Mouse (Mus musculus): ENCODE measurements around the gene Nxn. TPM values are rescaled to one million over a fixed set of nuclear protein-coding genes. Genes with fewer than 3 reads are reported as not detected.

Gene Nxn
- polyA plus RNA-seq, 1 experiment from 2014 or later, result 33.1 TPM

DNA sequence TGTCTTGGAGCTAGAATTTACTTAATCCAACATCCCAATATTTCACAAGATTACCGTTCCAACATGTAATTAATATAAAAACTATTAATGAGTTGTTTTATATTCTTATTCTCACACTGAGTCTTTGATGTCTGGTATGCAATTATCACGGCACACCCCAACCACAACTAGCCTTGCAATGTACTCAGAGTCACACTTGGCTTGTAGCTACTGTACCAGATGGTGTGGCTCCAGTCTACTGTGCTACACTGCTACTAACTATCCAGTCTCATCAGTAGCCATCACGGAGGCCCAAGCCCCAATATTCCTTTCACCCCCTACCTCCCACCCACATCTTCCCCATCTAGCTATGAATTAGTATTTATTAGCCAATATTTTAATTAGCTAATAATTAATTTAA is 22.5 kb downstream of the Nxn start:
- no peak for ATAC-seq (replicated peaks; ENCODE audit: low FRiP score)
- peaks cover 72% of the 10 kb centered on the region for H3K4me1 ChIP-seq
- no peaks in the 10 kb centered on the region for H3K36me3 ChIP-seq
- no peak overlapping the region for H3K9ac ChIP-seq
- 88% methylated on average over 3 of the region's 3 CpGs for WGBS
- 0 out of 2 replicates have a peak overlapping the region, but pooled peaks have one; percentile 97 for H3K27ac ChIP-seq
- no peak overlapping the region for H3K4me3 ChIP-seq (replicated peaks)
- H3K9me3 ChIP-seq (replicated peaks), result no peaks in the 10 kb centered on the region
- H3K4me2 ChIP-seq, result no peak overlapping the region
- no peaks in the 10 kb centered on the region for H3K27me3 ChIP-seq

DNA sequence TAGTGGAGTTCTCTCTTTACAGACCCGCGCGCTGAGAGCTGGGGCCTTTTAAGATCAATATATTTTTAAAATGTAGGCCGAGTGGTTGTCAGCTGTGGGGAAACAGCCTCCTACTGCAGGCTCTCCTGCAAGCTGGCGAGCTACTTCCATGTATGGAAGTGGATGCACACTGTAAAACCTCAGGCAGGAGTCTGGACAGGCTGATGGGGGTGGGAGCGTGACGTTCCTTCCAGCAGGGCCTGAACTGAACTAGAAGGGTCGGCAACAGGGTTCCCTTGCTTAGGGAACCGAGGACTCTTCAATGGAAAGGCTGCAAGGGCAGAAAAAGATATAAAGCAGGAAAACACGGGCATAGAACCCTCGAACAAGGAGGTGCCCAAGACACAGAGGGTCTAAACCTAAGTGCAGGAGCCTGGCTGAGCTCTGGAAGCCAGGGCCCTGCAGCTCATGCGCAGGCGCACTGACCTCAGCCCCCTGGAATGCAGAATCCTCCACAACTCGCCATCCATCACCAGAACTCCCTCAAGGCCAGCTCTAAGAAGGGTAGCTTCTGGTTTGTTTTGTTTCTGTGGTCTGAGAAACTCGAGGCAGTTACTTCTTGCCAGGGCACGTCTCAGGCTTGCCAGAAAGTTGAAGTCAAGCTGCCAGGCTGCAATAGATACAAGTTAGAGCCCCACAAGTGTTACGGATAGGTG is 24.3 kb downstream of the Nxn start:
- Histone ChIP-seq H3K9me3 (replicated peaks) (no peaks in the 10 kb centered on the region), H3K4me3 (replicated peaks) (no peak overlapping the region), H3K27me3 (no peaks in the 10 kb centered on the region), H3K36me3 (no peaks in the 10 kb centered on the region), H3K4me2 (peak overlapping the region; percentile 44), H3K27ac (peak overlapping the region; percentile 97), H3K4me1 (peaks cover 62% of the 10 kb centered on the region), H3K9ac (peak overlapping the region; percentile 32; the same call in 1 of the 2 replicates)
- WGBS, result 22% methylated on average over 17 of the region's 17 CpGs
- peak; percentile 89 for ATAC-seq (replicated peaks; ENCODE audit: low FRiP score)

DNA sequence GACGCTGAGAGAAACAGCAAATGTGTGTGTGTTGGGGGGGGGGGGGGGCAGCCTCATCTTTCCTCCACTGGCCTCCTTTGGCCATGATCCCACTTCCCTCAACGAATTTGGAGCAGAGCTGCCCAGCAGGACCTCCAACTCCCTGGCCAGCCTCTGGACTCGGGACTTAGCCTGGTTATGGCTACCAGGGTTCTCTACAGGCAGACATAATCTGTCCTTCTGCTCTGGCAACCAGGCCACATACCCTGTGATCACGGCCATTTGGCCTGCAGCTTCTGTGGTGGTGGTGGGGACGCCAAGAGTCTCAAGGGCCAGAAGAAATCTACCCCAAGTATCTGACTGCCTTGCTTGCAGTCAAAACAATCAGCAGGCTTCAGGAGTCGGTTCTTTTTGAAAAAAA is 26.4 kb downstream of the Nxn start:
- H3K9me3 ChIP-seq (replicated peaks), result no peaks in the 10 kb centered on the region
- no peak overlapping the region for H3K27ac ChIP-seq
- no peaks in the 10 kb centered on the region for H3K27me3 ChIP-seq
- ATAC-seq (replicated peaks; ENCODE audit: low FRiP score), result no peak
- no peaks in the 10 kb centered on the region for H3K36me3 ChIP-seq
- no peak overlapping the region for H3K4me3 ChIP-seq (replicated peaks)
- H3K4me1 ChIP-seq, result peaks cover 54% of the 10 kb centered on the region
- H3K9ac ChIP-seq, result no peak overlapping the region
- 36% methylated on average over 6 of the region's 6 CpGs for WGBS
- H3K4me2 ChIP-seq, result no peak overlapping the region

DNA sequence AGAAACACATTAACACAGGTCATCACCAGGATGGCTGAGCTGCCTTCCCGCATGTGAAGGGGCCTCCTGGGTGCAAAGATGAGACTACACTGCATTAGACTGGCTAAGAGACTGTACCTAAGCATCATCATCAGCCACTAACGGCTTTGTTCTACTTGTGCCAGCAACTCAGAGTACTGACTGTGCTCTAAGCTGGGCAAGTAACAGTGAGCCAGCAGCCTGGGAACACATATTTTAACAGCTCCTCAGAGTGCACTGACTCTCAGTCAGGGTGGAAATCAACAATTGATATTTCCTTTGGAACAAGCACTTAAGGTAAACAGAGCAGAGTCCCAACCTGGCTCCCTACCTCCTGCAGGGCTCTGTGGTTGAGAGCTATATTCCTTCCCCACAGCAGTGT is 26.8 kb downstream of the Nxn start:
- Histone ChIP-seq H3K4me3 (replicated peaks) (no peak overlapping the region), H3K4me1 (peaks cover 54% of the 10 kb centered on the region), H3K9me3 (replicated peaks) (no peaks in the 10 kb centered on the region), H3K36me3 (no peaks in the 10 kb centered on the region), H3K27me3 (no peaks in the 10 kb centered on the region), H3K9ac (no peak overlapping the region), H3K4me2 (no peak overlapping the region), H3K27ac (0 out of 2 replicates have a peak overlapping the region, but pooled peaks have one; percentile 24)
- ATAC-seq (replicated peaks; ENCODE audit: low FRiP score), result no peak
- 49% methylated on average over 2 of the region's 2 CpGs for WGBS

DNA sequence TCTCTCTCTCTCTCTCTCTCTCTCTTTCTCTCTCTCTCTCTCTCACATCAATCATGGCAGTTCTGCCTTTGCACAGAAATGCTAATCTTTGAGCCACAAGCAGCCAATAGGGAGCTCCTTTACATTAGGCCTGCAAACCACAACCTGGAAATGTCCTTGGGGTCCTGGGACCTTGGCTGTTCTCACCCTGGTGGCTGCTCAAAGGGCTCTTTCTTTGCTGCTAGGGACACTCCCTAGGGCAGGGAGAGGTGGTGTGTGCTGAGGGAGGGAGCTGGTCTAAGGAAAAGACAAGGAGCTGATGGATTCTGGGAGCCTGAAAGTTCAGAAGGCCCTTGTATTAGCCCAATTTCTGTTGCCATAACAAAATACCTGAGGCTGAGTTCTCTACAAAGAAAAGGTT is 28.4 kb downstream of the Nxn start:
- Histone ChIP-seq H3K9ac (no peak overlapping the region), H3K27ac (no peak overlapping the region), H3K36me3 (no peaks in the 10 kb centered on the region), H3K27me3 (no peaks in the 10 kb centered on the region), H3K4me3 (replicated peaks) (no peak overlapping the region), H3K4me1 (peaks cover 44% of the 10 kb centered on the region), H3K4me2 (no peak overlapping the region), H3K9me3 (replicated peaks) (no peaks in the 10 kb centered on the region)
- ATAC-seq (replicated peaks; ENCODE audit: low FRiP score), result no peak

DNA sequence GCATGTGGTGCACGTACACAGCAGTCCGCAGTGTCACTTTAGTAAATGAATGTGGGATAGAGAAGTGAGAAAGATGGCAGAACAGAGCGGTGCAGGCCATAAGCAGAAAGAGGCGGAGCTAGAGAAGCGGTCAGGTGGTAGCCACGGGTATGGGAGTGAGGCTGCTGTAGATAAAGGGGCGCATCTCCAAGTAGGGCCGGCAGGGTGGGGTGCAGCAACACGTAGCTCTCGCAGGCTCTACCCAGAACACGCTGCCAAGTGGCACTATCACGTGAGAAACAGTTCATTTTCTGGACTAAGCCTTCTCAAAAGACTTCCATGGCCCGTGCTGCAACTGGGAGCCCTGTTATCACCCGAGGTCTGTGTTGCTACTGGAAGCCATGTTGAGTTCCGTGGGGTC is 32.2 kb downstream of the Nxn start:
- Histone ChIP-seq H3K27me3 (no peaks in the 10 kb centered on the region), H3K4me1 (peaks cover 35% of the 10 kb centered on the region), H3K27ac (no peak overlapping the region), H3K4me3 (replicated peaks) (no peak overlapping the region), H3K9me3 (replicated peaks) (no peaks in the 10 kb centered on the region), H3K4me2 (no peak overlapping the region), H3K9ac (no peak overlapping the region), H3K36me3 (no peaks in the 10 kb centered on the region)
- no peak for ATAC-seq (replicated peaks; ENCODE audit: low FRiP score)
- 91% methylated on average over 15 of the region's 15 CpGs for WGBS

DNA sequence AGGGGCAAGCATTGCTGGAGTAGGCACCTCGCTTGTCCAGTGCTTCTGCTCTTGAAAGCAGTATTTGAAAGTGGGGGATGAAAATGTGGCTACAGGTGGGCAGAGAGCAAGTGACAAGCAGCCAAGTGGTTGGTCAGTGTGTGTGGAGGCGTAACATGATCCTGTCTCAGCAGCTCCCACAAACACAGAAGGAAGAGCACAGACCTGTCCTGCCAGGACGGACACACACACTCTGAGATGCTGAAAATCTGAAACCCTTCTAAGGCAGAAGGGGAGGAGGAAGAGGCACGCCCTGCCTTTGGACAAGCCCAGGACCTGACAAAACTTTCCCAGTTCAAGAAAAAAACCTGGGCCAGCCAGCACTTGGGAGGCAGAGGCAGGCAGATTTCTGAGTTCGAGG is 34.9 kb downstream of the Nxn start:
- Histone ChIP-seq H3K27ac (peak overlapping the region; percentile 83), H3K9me3 (replicated peaks) (no peaks in the 10 kb centered on the region), H3K4me2 (0 out of 2 replicates have a peak overlapping the region, but pooled peaks have one; percentile 7), H3K9ac (no peak overlapping the region), H3K36me3 (no peaks in the 10 kb centered on the region), H3K4me1 (peaks cover 49% of the 10 kb centered on the region), H3K4me3 (replicated peaks) (no peak overlapping the region), H3K27me3 (no peaks in the 10 kb centered on the region)
- ATAC-seq (replicated peaks; ENCODE audit: low FRiP score), result peak; percentile 50; the same call in 1 of the 2 replicates
- 63% methylated on average over 5 of the region's 5 CpGs for WGBS

DNA sequence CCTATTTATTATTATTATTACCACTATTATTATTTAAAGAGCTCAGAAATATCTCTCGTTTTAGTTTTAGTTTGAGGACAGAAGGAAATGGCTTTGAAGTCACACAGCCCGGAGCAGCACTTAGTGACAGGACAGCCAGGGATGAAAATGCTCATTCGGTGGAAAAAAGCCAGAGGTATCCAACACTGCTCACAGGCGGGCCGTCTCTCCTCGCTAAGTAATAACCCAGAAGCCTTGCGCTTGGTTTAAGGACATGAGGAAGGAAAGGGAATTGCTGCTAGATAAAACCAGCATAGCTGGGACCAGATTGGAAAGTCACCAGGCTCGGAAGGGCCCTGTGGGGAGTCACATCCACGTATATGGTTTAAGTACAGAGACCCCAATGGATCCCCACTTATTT is 35.3 kb downstream of the Nxn start:
- peak overlapping the region; percentile 83 for H3K27ac ChIP-seq
- 19% methylated on average over 9 of the region's 9 CpGs for WGBS
- peaks cover 53% of the 10 kb centered on the region for H3K4me1 ChIP-seq
- H3K27me3 ChIP-seq, result no peaks in the 10 kb centered on the region
- no peak overlapping the region for H3K9ac ChIP-seq
- no peak overlapping the region for H3K4me3 ChIP-seq (replicated peaks)
- ATAC-seq (replicated peaks; ENCODE audit: low FRiP score), result peak; percentile 34; the same call in 1 of the 2 replicates
- no peaks in the 10 kb centered on the region for H3K9me3 ChIP-seq (replicated peaks)
- H3K4me2 ChIP-seq, result 0 out of 2 replicates have a peak overlapping the region, but pooled peaks have one; percentile 7
- H3K36me3 ChIP-seq, result no peaks in the 10 kb centered on the region

DNA sequence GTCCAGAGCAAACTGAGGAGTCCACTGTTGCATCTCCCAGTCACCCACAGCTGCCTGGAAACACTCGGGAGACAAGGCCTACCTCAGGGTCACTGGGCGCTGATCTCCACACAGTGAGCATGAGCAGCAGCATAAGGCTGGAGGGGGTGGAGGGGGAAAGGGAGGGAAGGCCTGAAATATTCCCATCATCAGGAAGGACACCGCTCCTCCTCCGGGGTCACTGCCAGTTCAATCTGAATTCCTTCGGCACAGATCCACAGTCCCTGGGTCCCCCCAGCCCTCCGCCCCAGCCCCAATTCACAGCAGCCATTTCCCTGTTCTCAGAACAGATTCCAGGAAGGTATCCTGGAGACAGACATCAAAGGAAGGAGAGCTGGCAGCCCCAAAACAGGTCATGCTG is 35.8 kb downstream of the Nxn start:
- Histone ChIP-seq H3K27me3 (no peaks in the 10 kb centered on the region), H3K4me3 (replicated peaks) (no peak overlapping the region), H3K9ac (no peak overlapping the region), H3K27ac (peak overlapping the region; percentile 83), H3K36me3 (no peaks in the 10 kb centered on the region), H3K9me3 (replicated peaks) (no peaks in the 10 kb centered on the region), H3K4me2 (peak overlapping the region; percentile 7; the same call in 1 of the 2 replicates), H3K4me1 (peaks cover 56% of the 10 kb centered on the region)
- peak; percentile 63 for ATAC-seq (replicated peaks; ENCODE audit: low FRiP score)
- 13% methylated on average over 6 of the region's 6 CpGs for WGBS

DNA sequence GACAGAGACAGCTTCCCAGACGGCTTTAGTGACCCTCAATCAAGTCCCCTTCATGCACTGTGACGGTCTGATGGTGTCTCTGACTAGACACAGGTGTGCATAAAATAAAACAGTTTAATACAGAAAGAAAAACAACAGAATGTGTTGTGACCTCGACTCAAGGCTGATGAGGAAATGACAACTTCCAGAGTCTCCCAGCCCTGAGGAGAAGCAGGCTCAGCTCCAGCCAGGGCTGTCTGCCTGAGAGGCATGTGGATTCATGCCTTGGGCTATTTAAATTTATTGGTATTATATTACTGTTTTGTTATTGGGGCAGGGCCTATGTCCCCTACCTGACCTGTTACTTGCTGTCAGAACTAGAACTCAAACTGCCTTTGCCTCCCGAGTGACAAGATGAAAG is 37.5 kb downstream of the Nxn start:
- Histone ChIP-seq H3K27ac (no peak overlapping the region), H3K36me3 (no peaks in the 10 kb centered on the region), H3K4me3 (replicated peaks) (no peak overlapping the region), H3K9me3 (replicated peaks) (no peaks in the 10 kb centered on the region), H3K9ac (no peak overlapping the region), H3K4me2 (no peak overlapping the region), H3K4me1 (peaks cover 73% of the 10 kb centered on the region), H3K27me3 (no peaks in the 10 kb centered on the region)
- ATAC-seq (replicated peaks; ENCODE audit: low FRiP score), result no peak
- WGBS, result 53% methylated on average over 4 of the region's 4 CpGs

DNA sequence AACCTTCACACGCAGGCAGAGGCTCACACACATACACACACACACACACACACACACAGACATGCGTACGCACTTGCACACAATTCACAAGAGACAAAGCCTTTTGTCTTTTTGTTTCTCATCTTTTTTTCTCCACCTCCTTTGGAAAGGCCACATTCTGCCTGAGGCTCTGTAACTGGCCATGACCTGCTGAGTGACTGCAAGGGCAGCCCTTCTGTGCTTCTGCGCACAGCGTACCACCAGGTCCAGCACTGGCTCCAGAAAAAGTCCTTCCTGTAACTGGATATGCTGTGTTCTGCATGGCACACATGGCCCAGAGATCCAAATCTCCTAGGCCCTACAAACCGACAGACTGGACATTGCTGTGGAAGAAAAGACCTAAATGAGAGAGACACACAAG is 38.7 kb downstream of the Nxn start:
- no peak overlapping the region for H3K4me3 ChIP-seq (replicated peaks)
- H3K27ac ChIP-seq, result no peak overlapping the region
- no peak overlapping the region for H3K9ac ChIP-seq
- no peak for ATAC-seq (replicated peaks; ENCODE audit: low FRiP score)
- H3K27me3 ChIP-seq, result no peaks in the 10 kb centered on the region
- H3K36me3 ChIP-seq, result no peaks in the 10 kb centered on the region
- WGBS, result 65% methylated on average over 6 of the region's 6 CpGs
- no peaks in the 10 kb centered on the region for H3K9me3 ChIP-seq (replicated peaks)
- peaks cover 84% of the 10 kb centered on the region for H3K4me1 ChIP-seq
- H3K4me2 ChIP-seq, result no peak overlapping the region

DNA sequence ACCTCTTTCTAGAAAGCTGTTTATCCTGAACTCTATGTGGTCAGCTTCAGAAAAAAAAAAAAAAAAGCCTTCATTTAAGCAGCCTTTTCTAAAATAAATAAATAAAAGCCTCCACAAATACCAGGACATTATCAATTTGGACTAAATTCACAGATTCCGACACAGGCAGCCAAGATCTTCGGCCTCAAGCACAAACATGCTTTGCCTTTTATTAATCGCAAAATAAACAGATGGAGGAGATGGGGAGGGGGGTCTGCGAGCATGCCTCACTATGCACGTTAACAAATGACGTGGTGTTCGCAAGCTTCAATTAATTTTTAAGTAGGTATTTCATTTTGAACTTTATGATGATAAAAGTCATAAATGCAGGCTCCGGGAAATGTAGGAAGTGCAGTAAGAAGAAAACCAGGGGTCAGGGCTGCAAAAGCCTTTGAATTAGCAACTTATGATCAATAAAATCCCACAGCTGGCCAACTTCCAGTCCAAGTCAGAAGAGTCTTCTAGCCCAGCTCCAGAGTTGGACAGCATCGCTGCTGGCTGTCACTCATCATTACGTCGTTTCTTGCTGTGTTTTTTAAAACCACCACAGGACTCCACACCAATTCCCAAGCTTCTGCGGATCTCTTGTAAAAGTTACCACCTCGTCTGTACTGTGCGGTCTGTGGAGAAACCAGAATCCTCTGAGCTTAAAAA is 40.2 kb downstream of the Nxn start:
- no peaks in the 10 kb centered on the region for H3K36me3 ChIP-seq
- H3K4me3 ChIP-seq (replicated peaks), result no peak overlapping the region
- H3K27ac ChIP-seq, result peak overlapping the region; percentile 63; the same call in 1 of the 2 replicates
- no peak for ATAC-seq (replicated peaks; ENCODE audit: low FRiP score)
- H3K4me2 ChIP-seq, result no peak overlapping the region
- H3K27me3 ChIP-seq, result no peaks in the 10 kb centered on the region
- H3K4me1 ChIP-seq, result peaks cover 86% of the 10 kb centered on the region
- H3K9me3 ChIP-seq (replicated peaks), result no peaks in the 10 kb centered on the region
- 66% methylated on average over 14 of the region's 14 CpGs for WGBS
- no peak overlapping the region for H3K9ac ChIP-seq

Data from kidney, embryonic 15.5 days (tissue).